Mouse (Mus musculus) heart, embryonic 11.5 days (tissue): ENCODE data around the gene Arl5c. TPM values are rescaled to one million over a fixed set of nuclear protein-coding genes. Genes with fewer than 3 reads are reported as not detected.

Experiments
- ATAC-seq: fragments of 200-750 bp; cut with Nextera tagmentation; replicated peaks from 2 replicates; pipeline ENCODE4 v1.8.0; 2017; ENCODE audit warnings: moderate library complexity; ENCODE audit not compliant: insufficient number of reproducible peaks, low FRiP score, low TSS enrichment
- H3K27ac ChIP-seq: fragments of 300-500 bp; sonication (generic); 2 replicates; pipeline ENCODE4 v1.5.1; 2014; ENCODE audit warnings: mild to moderate bottlenecking, low read depth, low read length
- H3K27me3 ChIP-seq: fragments of 300-500 bp; sonication (generic); 2 replicates; pipeline ENCODE4 v1.6.1; 2014; ENCODE audit warnings: mild to moderate bottlenecking, low read length, mixed read lengths; ENCODE audit not compliant: control insufficient read depth, insufficient read depth
- H3K36me3 ChIP-seq: fragments of 300-500 bp; sonication (generic); 2 replicates; pipeline ENCODE4 v1.6.1; 2014; ENCODE audit warnings: mild to moderate bottlenecking, low read length, moderate library complexity, mixed read lengths; ENCODE audit not compliant: control insufficient read depth, insufficient read depth
- H3K4me1 ChIP-seq: fragments of 300-500 bp; sonication (generic); 2 replicates; pipeline ENCODE4 v1.6.1; 2014; ENCODE audit warnings: low read length; ENCODE audit not compliant: control insufficient read depth, insufficient read depth
- H3K4me2 ChIP-seq: fragments of 300-500 bp; sonication (generic); 2 replicates; pipeline ENCODE4 v1.6.1; 2014; ENCODE audit warnings: mild to moderate bottlenecking, moderate library complexity
- H3K4me3 ChIP-seq: fragments of 300-500 bp; sonication (generic); 2 replicates; pipeline ENCODE4 v1.5.1; 2014; ENCODE audit warnings: low read depth, low read length
- H3K9ac ChIP-seq: fragments of 300-500 bp; sonication (generic); 2 replicates; pipeline ENCODE4 v1.6.1; 2014; ENCODE audit warnings: mild to moderate bottlenecking, low read depth, low read length, moderate library complexity
- H3K9me3 ChIP-seq: fragments of 300-500 bp; sonication (generic); replicated peaks from 2 replicates; pipeline ENCODE4 v1.6.1; 2016; ENCODE audit warnings: low read length; ENCODE audit not compliant: control insufficient read depth
- WGBS: fragments of 180-500 bp; shearing (Covaris S2); extraction: QIAGEN DNeasy Blood & Tissue Kit; methylation state at CpG from one replicate; pipeline ENCODE4 v1.1.7; 2014; ENCODE audit not compliant: insufficient replicate concordance; 5-methylcytosine and 5-hydroxymethylcytosine counted together
- polyA plus RNA-seq: library from polyadenylated mRNA; unstranded; fragments of >200 nt; fragmentation: Nextera tagmentation; extraction: Ambion mirVana; gene quantifications from 2 replicates; pipeline ENCODE4 v1.2.1, GENCODE M21; 2014

Arl5c gene
- polyA plus RNA-seq, 1 experiment from 2014 or later: 8.0 TPM

- Histone ChIP-seq H3K9ac (no peak overlapping the region), H3K27ac (no peak overlapping the region), H3K27me3 (peaks cover 37% of the 10 kb centered on the region), H3K4me3 (no peak overlapping the region), H3K36me3 (no peaks in the 10 kb centered on the region), H3K4me1 (peaks cover 7% of the 10 kb centered on the region; the same call in 1 of the 2 replicates), H3K9me3 (no peaks in the 10 kb centered on the region), H3K4me2 (no peak overlapping the region)
- WGBS: 55% methylated on average over 1 of the region's 1 CpGs
- ATAC-seq: no peak
Observed at GRCm38 (mm10) chr11:97996691-97997090, 710 bp upstream of the Arl5c start.

- H3K4me2 ChIP-seq: peak overlapping the region; percentile 95
- peak overlapping the region; percentile 49 for H3K4me3 ChIP-seq
- peaks cover 21% of the 10 kb centered on the region for H3K27me3 ChIP-seq
- no peak for ATAC-seq
- H3K9ac ChIP-seq: no peak overlapping the region
- H3K27ac ChIP-seq: no peak overlapping the region
- H3K9me3 ChIP-seq: no peaks in the 10 kb centered on the region
- no peaks in the 10 kb centered on the region for H3K36me3 ChIP-seq
- peaks cover 14% of the 10 kb centered on the region for H3K4me1 ChIP-seq
- WGBS: 5% methylated on average over 13 of the region's 13 CpGs
Observed at GRCm38 (mm10) chr11:97994539-97995100, 1.4 kb downstream of the Arl5c start.

GRCm38 (mm10) chr11:97988530-97989096 lies 7.4 kb downstream of the Arl5c start:
- Histone ChIP-seq H3K4me1 (peaks cover 17% of the 10 kb centered on the region), H3K4me2 (peak overlapping the region; percentile 77), H3K27me3 (peaks cover 41% of the 10 kb centered on the region), H3K9me3 (no peaks in the 10 kb centered on the region), H3K9ac (peak overlapping the region; percentile 88), H3K4me3 (peak overlapping the region; percentile 90), H3K36me3 (no peaks in the 10 kb centered on the region), H3K27ac (peak overlapping the region; percentile 86)
- ATAC-seq: peak; percentile 85
- WGBS: under 1% methylated on average over 26 of the region's 26 CpGs

GRCm38 (mm10) chr11:97987551-97988526 lies 8.1 kb downstream of the Arl5c start:
- peak overlapping the region; percentile 88 for H3K9ac ChIP-seq
- WGBS: under 1% methylated on average over 42 of the region's 42 CpGs
- peaks cover 41% of the 10 kb centered on the region for H3K27me3 ChIP-seq
- H3K27ac ChIP-seq: peak overlapping the region; percentile 86
- peaks cover 17% of the 10 kb centered on the region for H3K4me1 ChIP-seq
- no peaks in the 10 kb centered on the region for H3K36me3 ChIP-seq
- H3K9me3 ChIP-seq: no peaks in the 10 kb centered on the region
- H3K4me3 ChIP-seq: peak overlapping the region; percentile 90
- peak overlapping the region; percentile 78 for H3K4me2 ChIP-seq
- peak; percentile 82 for ATAC-seq

GRCm38 (mm10) chr11:97986738-97987465 lies 9.1 kb downstream of the Arl5c start:
- no peak for ATAC-seq
- WGBS: 18% methylated on average over 17 of the region's 17 CpGs
- Histone ChIP-seq H3K4me2 (peak overlapping the region; percentile 85), H3K27me3 (peaks cover 37% of the 10 kb centered on the region), H3K27ac (no peak overlapping the region), H3K4me3 (peak overlapping the region; percentile 90), H3K9me3 (no peaks in the 10 kb centered on the region), H3K36me3 (no peaks in the 10 kb centered on the region), H3K4me1 (peaks cover 17% of the 10 kb centered on the region), H3K9ac (no peak overlapping the region)

- Histone ChIP-seq H3K27ac (no peak within 1 kb of the TSS), H3K4me3 (peak within 1 kb of the TSS; percentile 90), H3K4me1 (peaks cover 17% of the 10 kb centered on the region), H3K27me3 (peaks cover 39% of the 10 kb centered on the region), H3K9me3 (no peaks in the 10 kb centered on the region), H3K36me3 (no peaks in the 10 kb centered on the region), H3K4me2 (peak within 1 kb of the TSS; percentile 85), H3K9ac (peak within 1 kb of the TSS; percentile 53)
- ATAC-seq: no peak
- 3% methylated on average over 66 of the region's 74 CpGs for WGBS
Observed at GRCm38 (mm10) chr11:97985727-97986677, 10.0 kb downstream of the Arl5c start, which contains the start of gene Plxdc1. Gene Plxdc1 (minus strand): TSS chr11:97986444.

GRCm38 (mm10) chr11:97983983-97984382 lies 12.0 kb downstream of the Arl5c start:
- 76% methylated on average over 1 of the region's 1 CpGs for WGBS
- ATAC-seq: no peak
- Histone ChIP-seq H3K27ac (no peak overlapping the region), H3K9me3 (no peaks in the 10 kb centered on the region), H3K27me3 (peaks cover 41% of the 10 kb centered on the region), H3K36me3 (no peaks in the 10 kb centered on the region), H3K4me3 (no peak overlapping the region), H3K4me1 (peaks cover 7% of the 10 kb centered on the region; the same call in 1 of the 2 replicates), H3K4me2 (no peak overlapping the region), H3K9ac (no peak overlapping the region)
